Mouse (Mus musculus): ENCODE measurements at regions not wholly inside any gene's neighbourhood (a gene's known extent, or its start where the extent isn't known, plus 50 kb on each side); places are given as distances from the start of the nearest gene placed in this dataset.

DNA sequence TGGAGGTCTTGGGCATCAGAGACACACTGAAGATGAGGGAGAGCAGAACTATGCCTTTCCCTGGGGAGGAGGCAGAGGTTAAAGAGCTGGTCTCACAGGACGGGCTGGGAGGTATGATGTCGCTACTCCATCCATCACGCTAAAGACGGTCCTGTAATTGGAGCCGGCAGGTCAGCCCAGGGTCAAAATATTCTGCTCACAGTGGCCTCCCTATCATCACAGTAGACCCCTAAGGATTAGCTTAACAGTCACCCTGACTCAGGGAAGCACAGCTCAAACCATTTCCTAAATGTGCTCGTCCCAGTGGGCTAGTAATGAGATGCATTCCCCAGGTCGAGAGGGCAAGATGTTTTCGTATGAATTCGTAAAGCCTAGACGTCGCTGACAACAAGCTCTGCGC is 53.7 kb upstream of the Mon1b start:
- no peak for DNase-seq (ENCODE audit: low spot score in 2 of 2)

DNA sequence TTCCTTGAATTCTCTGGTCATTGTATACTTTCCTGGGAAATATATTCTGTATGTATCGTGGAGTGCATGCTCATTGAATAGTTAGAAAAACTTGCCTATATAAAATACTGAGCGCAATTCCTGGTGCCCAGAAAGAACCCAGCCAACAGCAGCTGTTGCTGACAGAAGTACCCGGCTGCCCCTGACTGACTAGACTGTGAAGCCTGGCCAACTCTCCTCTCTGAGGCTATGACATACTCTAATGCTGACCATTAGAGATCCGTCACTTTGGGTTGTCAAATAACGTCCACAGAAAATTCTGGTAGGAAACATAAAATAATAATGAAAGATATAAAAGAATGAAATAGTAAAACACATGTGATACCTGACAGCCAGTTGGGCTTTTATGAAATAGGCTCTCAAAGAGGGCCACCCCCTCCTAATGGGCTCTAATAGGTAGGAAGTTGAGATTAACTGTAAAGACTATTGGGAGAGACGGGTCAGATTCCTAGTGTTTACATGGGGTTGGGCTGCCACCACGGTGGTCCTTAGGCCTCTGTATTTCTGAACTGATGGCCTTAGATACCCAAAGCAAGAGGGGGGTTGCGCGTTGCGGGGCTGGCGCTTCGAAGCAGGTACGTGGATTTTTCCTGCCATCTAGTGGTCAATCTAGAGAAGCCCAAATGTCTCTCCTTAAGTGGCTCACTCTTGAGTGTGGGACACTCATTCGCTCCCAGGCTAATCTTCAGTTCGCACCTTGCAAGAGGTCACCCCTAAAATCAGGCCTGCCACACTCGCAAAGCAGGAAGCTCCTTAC is 53.0 kb upstream of the Mon1b start:
- peak; percentile 21 to 34 for DNase-seq (ENCODE audit: low spot score in 2 of 2)

DNA sequence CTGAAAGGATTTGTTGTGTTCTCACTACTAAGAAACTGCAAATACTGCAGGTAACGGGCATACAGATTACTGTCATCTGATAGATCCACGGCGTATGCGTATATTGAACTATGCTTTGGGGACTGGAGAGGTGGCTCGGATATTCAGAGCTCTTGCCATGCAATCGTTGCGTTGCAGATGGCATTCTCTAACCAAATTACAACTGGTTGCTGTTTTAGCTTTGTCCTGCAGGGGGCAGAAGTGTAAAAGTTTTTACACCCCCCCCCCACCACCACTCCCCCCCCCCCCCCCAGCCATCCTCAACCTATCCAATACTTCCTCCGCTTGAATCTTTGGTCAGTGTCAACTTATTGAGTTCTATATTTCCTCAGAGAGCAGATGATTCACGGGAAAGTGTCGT is 51.6 kb upstream of the Mon1b start:
- no peak for DNase-seq (ENCODE audit: low spot score in 2 of 2)

Measured in frontal cortex, postnatal 36 days (tissue).